Mouse (Mus musculus): ENCODE data around the gene Lypd6b. TPM values are rescaled to one million over a fixed set of nuclear protein-coding genes. Genes with fewer than 3 reads are reported as not detected.

The Lypd6b gene
- total and polyA plus RNA-seq, 3 experiments, result 0.16 TPM; not detected in 2

DNA sequence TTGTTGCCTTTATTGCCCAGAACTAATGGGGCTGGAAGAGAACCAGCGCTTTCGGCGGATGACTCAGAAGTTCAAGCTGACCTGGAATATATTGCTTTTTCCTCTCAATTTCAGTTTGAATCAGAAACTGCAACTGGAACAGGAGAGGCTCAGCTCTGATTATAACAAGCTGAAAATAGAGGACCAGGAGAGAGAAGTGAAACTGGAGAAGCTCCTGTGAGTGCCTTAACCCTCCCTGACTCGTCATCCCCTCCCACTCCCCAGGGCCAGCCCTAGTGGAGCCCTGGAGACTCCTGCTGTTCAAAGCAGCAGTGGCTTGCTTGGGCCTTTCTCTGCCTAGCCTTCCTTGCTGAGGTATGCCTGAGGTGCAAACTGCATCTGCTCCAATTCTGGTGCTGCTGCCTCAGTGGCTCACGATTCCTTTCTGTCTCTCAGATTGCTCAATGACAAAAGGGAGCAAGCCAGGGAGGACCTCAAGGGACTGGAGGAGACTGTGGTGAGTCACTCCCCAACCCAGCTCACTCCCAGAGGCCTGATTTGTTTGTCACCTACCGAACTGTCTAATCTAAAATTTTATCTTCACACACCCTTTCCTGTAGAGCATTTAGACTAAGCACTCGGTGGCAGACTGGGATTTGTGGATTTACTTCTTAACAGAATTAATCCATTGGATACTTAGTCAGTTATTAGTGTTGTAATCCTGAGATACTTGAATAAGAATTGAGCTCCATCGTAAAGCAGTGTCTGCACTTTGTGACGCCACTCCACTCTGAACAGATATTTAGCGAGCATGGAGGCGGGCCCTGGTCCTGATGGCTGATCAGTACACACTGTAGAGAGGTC is 43.0 kb upstream of the Lypd6b start:
- Histone ChIP-seq H3K36me3 (replicated peaks) (no peaks in the 10 kb centered on the region), H3K4me1 (ENCODE audit: insufficient read depth, low read depth, low read length) (no peaks in the 10 kb centered on the region), H3K4me3 (ENCODE audit: low read depth, low read length) (no peak overlapping the region), H3K27me3 (ENCODE audit: insufficient read depth, low read length) (peaks cover 9% of the 10 kb centered on the region; the same call in 1 of the 2 replicates), H3K9me3 (replicated peaks) (no peaks in the 10 kb centered on the region)
- ATAC-seq (ENCODE audit: extremely low read depth, insufficient number of reproducible peaks, low FRiP score, poor library complexity, severe bottlenecking) (no peak), DNase-seq (ENCODE audit: low spot score) (no peak)
- TF ChIP-seq GATA2 (IDR thresholded peaks at IDR 0.05; ENCODE audit: borderline replicate concordance, low read depth, low read length) (no peak), TAL1 (conservative IDR thresholded peaks at IDR 0.05; ENCODE audit: low read depth, low read length) (no peak), POLR2AphosphoS5 (IDR thresholded peaks at IDR 0.05; ENCODE audit: insufficient replicate concordance, low read depth, low read length) (no peak), GATA1 (IDR thresholded peaks at IDR 0.05; ENCODE audit: borderline replicate concordance, low read length) (no peak), CTCF (IDR thresholded peaks at IDR 0.05; ENCODE audit: low read depth, low read length) (no peak)

DNA sequence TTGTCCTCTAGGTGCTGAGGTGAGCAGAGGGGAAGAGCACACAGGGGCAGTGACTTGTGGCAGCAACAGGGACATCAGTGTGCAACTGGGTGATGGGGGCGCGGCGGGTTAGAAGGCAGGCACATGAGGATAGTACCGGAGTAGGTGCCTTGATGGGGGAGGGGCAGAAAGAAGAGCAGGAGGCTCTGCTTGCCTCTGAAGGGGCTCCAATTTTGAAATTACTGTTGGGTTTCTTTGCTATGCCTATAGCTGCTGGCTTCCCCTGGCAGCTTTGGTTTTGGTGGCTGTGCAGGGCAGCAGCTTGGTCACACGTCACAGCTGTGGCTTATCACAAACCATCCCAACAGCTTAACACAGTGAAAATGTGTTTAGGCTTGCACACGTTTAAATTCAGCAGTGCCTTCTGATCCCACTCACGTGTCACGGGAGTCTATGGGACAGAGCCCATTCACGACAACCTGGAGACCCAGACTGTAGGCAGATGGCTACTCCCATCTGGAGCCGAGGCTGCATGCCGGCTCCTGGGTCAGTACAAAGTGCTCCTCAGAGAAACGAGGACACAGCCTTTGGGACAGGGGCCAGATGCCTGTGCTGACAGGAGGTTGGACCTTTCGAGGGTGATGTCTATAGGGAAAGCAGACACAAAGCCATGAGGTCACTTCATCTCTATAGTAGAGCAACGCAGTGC is 42.2 kb upstream of the Lypd6b start:
- no peaks in the 10 kb centered on the region for H3K9me3 ChIP-seq (replicated peaks)
- no peaks in the 10 kb centered on the region for H3K36me3 ChIP-seq (replicated peaks)
- H3K4me3 ChIP-seq (ENCODE audit: low read depth, low read length), result no peak overlapping the region
- ATAC-seq (ENCODE audit: extremely low read depth, insufficient number of reproducible peaks, low FRiP score, poor library complexity, severe bottlenecking), result no peak
- no peak for TF ChIP-seq POLR2AphosphoS5 (IDR thresholded peaks at IDR 0.05; ENCODE audit: insufficient replicate concordance, low read depth, low read length)
- no peak for TF ChIP-seq CTCF (IDR thresholded peaks at IDR 0.05; ENCODE audit: low read depth, low read length)
- no peak for TF ChIP-seq GATA2 (IDR thresholded peaks at IDR 0.05; ENCODE audit: borderline replicate concordance, low read depth, low read length)
- peaks cover 9% of the 10 kb centered on the region; the same call in 1 of the 2 replicates for H3K27me3 ChIP-seq (ENCODE audit: insufficient read depth, low read length)
- H3K4me1 ChIP-seq (ENCODE audit: insufficient read depth, low read depth, low read length), result no peaks in the 10 kb centered on the region
- no peak for DNase-seq (ENCODE audit: low spot score)

DNA sequence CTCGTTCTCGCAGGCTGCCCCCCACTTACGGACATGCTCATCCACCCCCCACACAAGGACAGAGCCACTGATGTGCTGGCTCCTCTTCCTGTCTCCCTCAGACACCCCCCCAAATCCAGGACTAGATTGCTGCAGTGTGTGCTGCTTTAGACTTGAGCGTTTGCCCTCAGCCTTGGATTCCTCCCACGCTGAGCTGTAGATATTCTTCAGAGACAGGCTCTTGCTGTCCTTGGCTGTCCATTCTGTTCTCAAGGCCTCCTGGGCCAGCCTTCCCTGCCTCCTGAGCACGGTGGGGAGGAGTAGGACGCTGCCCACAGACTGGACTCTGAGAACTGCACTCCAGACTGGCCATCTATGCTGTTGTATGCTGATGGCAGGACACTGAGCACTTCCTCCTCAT is 40.5 kb upstream of the Lypd6b start:
- H3K4me1 ChIP-seq (ENCODE audit: insufficient read depth, low read depth, low read length), result no peaks in the 10 kb centered on the region
- ATAC-seq (ENCODE audit: extremely low read depth, insufficient number of reproducible peaks, low FRiP score, poor library complexity, severe bottlenecking), result no peak
- no peaks in the 10 kb centered on the region for H3K9me3 ChIP-seq (replicated peaks)
- peaks cover 2% of the 10 kb centered on the region; the same call in 1 of the 2 replicates for H3K27me3 ChIP-seq (ENCODE audit: insufficient read depth, low read length)
- TF ChIP-seq POLR2AphosphoS5 (IDR thresholded peaks at IDR 0.05; ENCODE audit: insufficient replicate concordance, low read depth, low read length) (no peak), CTCF (IDR thresholded peaks at IDR 0.05; ENCODE audit: low read depth, low read length) (no peak), TAL1 (conservative IDR thresholded peaks at IDR 0.05; ENCODE audit: low read depth, low read length) (no peak), GATA2 (IDR thresholded peaks at IDR 0.05; ENCODE audit: borderline replicate concordance, low read depth, low read length) (no peak), GATA1 (IDR thresholded peaks at IDR 0.05; ENCODE audit: borderline replicate concordance, low read length) (no peak)
- DNase-seq (ENCODE audit: low spot score), result no peak
- H3K4me3 ChIP-seq (ENCODE audit: low read depth, low read length), result no peak overlapping the region
- no peaks in the 10 kb centered on the region for H3K36me3 ChIP-seq (replicated peaks)

DNA sequence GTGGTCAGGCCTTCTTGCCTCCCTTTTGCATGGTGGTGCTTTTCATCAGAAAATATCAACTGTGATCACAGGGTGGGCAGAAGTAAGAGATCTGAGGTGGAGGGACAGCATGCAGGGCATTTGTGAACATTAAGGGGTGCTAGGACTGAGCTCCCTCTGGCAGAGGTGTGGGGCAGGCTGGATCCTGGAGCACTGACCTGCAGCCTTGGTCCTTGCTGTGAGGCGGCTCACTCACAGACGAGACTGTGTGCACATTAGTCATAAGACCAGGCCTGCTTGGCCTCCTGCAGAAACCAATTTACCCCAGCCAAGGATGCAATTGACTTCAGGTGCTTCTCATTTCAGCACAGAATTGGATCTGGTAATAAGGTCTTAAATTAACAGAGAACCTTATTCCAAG is 39.8 kb upstream of the Lypd6b start:
- H3K4me1 ChIP-seq (ENCODE audit: insufficient read depth, low read depth, low read length), result no peaks in the 10 kb centered on the region
- DNase-seq (ENCODE audit: low spot score), result no peak
- ATAC-seq (ENCODE audit: extremely low read depth, insufficient number of reproducible peaks, low FRiP score, poor library complexity, severe bottlenecking), result no peak

DNA sequence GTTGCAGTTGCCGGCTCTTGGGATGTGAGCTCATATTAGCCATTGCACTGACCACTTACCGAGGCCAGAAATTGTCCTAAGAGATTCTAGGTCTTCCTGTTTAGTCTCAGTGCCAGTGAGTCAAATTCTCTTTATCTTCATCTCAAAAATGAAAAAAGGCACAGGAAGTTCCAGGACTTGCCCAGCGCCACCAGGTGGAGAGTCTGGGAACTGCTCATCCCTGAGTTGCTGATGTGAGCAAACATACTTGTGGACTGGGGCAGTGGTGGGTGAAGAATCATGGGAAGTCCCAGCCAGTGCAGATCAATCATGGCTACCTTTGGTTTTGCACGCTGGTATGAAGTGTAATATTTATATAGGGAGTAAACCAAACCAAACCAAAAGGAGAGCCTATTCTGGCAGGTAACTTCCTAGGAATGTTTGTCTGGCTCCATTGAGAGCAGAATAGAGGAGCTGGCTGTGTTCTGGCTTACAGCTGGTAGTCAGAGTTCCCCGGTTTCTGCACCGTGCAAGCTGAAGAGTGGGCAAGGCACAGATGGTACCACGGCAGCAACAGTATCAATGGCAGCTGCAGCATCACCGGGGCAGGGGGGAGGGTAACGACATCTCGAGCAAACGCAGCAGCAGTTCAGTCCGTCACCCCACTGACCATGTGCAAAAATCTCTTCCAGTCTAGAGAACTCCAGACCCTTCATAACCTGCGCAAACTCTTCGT is 38.7 kb upstream of the Lypd6b start:
- Histone ChIP-seq H3K4me1 (ENCODE audit: insufficient read depth, low read depth, low read length) (no peaks in the 10 kb centered on the region), H3K36me3 (replicated peaks) (no peaks in the 10 kb centered on the region), H3K9me3 (replicated peaks) (no peaks in the 10 kb centered on the region), H3K4me3 (ENCODE audit: low read depth, low read length) (no peak overlapping the region), H3K27me3 (ENCODE audit: insufficient read depth, low read length) (peaks cover 2% of the 10 kb centered on the region; the same call in 1 of the 2 replicates)
- TF ChIP-seq GATA2 (IDR thresholded peaks at IDR 0.05; ENCODE audit: borderline replicate concordance, low read depth, low read length) (no peak), CTCF (IDR thresholded peaks at IDR 0.05; ENCODE audit: low read depth, low read length) (peak; percentile 49)
- ATAC-seq (ENCODE audit: extremely low read depth, insufficient number of reproducible peaks, low FRiP score, poor library complexity, severe bottlenecking) (no peak), DNase-seq (ENCODE audit: low spot score) (no peak)

More for the DNA sequence above, 39.8 kb upstream of the Lypd6b start:
- no peak overlapping the region for H3K4me3 ChIP-seq (ENCODE audit: low read depth, low read length)
- no peaks in the 10 kb centered on the region for H3K9me3 ChIP-seq (replicated peaks)
- TF ChIP-seq TAL1 (conservative IDR thresholded peaks at IDR 0.05; ENCODE audit: low read depth, low read length), result no peak
- no peak for TF ChIP-seq POLR2AphosphoS5 (IDR thresholded peaks at IDR 0.05; ENCODE audit: insufficient replicate concordance, low read depth, low read length)
- TF ChIP-seq GATA1 (IDR thresholded peaks at IDR 0.05; ENCODE audit: borderline replicate concordance, low read length), result no peak
- H3K36me3 ChIP-seq (replicated peaks), result no peaks in the 10 kb centered on the region
- H3K27me3 ChIP-seq (ENCODE audit: insufficient read depth, low read length), result peaks cover 2% of the 10 kb centered on the region; the same call in 1 of the 2 replicates

Data from G1E (cell line).